8 mouse cellular contexts compared by ENCODE assay signal in genomic region chr4:147101666-147102626, GRCm38 (mm10). TPM values are rescaled to one million over a fixed set of nuclear protein-coding genes. Genes with fewer than 3 reads are reported as not detected.
DNase-seq lines count a peak whose midpoint lies in the region; ATAC-seq and TF ChIP-seq lines count a peak whose summit lies in the region.
"Not testable (repeated sequence)": the region's sequence is repeated elsewhere in the genome, so short reads cannot be mapped to it uniquely, and the experiment has no call there.

No protein-coding gene starts in this region.

- not testable (repeated sequence) for H3K27ac ChIP-seq in embryonic facial prominence, embryonic 13.5 days; heart, embryonic 10.5 days; hindbrain, postnatal 0 days; liver, embryonic 16.5 days (ENCODE audit: low read length); midbrain, postnatal 0 days (ENCODE audit: low read depth, low read length); small intestine, adult 2 months (ENCODE audit: insufficient read depth, low read depth, low read length)

- H3K4me2 ChIP-seq in embryonic facial prominence, embryonic 13.5 days, result peak overlapping the region; percentile 72
- peak overlapping the region; percentile 57 for H3K4me2 ChIP-seq in hindbrain, postnatal 0 days (ENCODE audit: low read depth, low read length)
- H3K4me2 ChIP-seq in liver, embryonic 16.5 days (ENCODE audit: low read depth, low read length), result peak overlapping the region; percentile 47
- peak overlapping the region; percentile 54 for H3K4me2 ChIP-seq in midbrain, postnatal 0 days (ENCODE audit: low read depth, low read length, poor library complexity, severe bottlenecking)

- peak overlapping the region; percentile 69 for H3K9ac ChIP-seq in embryonic facial prominence, embryonic 13.5 days
- not testable (repeated sequence) for H3K9ac ChIP-seq in hindbrain, postnatal 0 days (replicated peaks; ENCODE audit: low read length); liver, embryonic 16.5 days (ENCODE audit: low read depth, low read length)
- 0 out of 2 replicates have a peak overlapping the region, but pooled peaks have one; percentile 36 for H3K9ac ChIP-seq in midbrain, postnatal 0 days (replicated peaks; ENCODE audit: low read length, poor library complexity, severe bottlenecking)

- not testable (repeated sequence) for TF ChIP-seq CTCF in hindbrain, postnatal 0 days (IDR thresholded peaks at IDR 0.05; ENCODE audit: low read depth); midbrain, postnatal 0 days (IDR thresholded peaks at IDR 0.05); small intestine, adult 2 months (IDR thresholded peaks at IDR 0.05; ENCODE audit: extremely low read depth, insufficient read length, insufficient replicate concordance, low read depth, low read length)

- not testable (repeated sequence) for H3K4me1 ChIP-seq in embryonic facial prominence, embryonic 13.5 days; heart, embryonic 10.5 days; hindbrain, postnatal 0 days (ENCODE audit: insufficient read depth, low read length); liver, embryonic 16.5 days (ENCODE audit: control insufficient read depth, low read depth, low read length); midbrain, postnatal 0 days (ENCODE audit: insufficient read depth, low read length); small intestine, adult 2 months (ENCODE audit: control insufficient read depth, insufficient read depth, insufficient read length, low read length)

- not testable (repeated sequence) for H3K27me3 ChIP-seq in embryonic facial prominence, embryonic 13.5 days; heart, embryonic 10.5 days (ENCODE audit: insufficient read depth, poor library complexity, severe bottlenecking); hindbrain, postnatal 0 days (ENCODE audit: insufficient read depth, low read length); liver, embryonic 16.5 days (ENCODE audit: control insufficient read depth, insufficient read depth, low read depth, low read length); midbrain, postnatal 0 days (ENCODE audit: insufficient read depth, low read length); small intestine, adult 2 months (ENCODE audit: control insufficient read depth, insufficient read depth, low read length)

- peak overlapping the region; percentile 51 for H3K4me3 ChIP-seq in embryonic facial prominence, embryonic 13.5 days
- peak overlapping the region; percentile 63 for H3K4me3 ChIP-seq in heart, embryonic 10.5 days
- peak overlapping the region; percentile 42 for H3K4me3 ChIP-seq in hindbrain, postnatal 0 days (ENCODE audit: low read length)
- H3K4me3 ChIP-seq in liver, embryonic 16.5 days (ENCODE audit: low read depth, low read length), result peak overlapping the region; percentile 36
- peak overlapping the region; percentile 44 for H3K4me3 ChIP-seq in midbrain, postnatal 0 days (ENCODE audit: low read depth, low read length)
- peak overlapping the region; percentile 28 for H3K4me3 ChIP-seq in small intestine, adult 2 months (ENCODE audit: low read depth, low read length)

- WGBS in embryonic facial prominence, embryonic 13.5 days, result 2% methylated on average over 80 of the region's 109 CpGs
- WGBS in heart, embryonic 10.5 days, result under 1% methylated on average over 105 of the region's 109 CpGs
- 3% methylated on average over 62 of the region's 109 CpGs for WGBS in hindbrain, postnatal 0 days
- WGBS in liver, embryonic 16.5 days (ENCODE audit: insufficient replicate concordance), result under 1% methylated on average over 87 of the region's 109 CpGs
- 2% methylated on average over 47 of the region's 109 CpGs for WGBS in midbrain, postnatal 0 days
- 4% methylated on average over 104 of the region's 109 CpGs for WGBS in small intestine, adult 2 months

- not testable (repeated sequence) for TF ChIP-seq POLR2A in small intestine, adult 2 months (IDR thresholded peaks at IDR 0.05; ENCODE audit: low read depth, low read length)

- not testable (repeated sequence) for H3K9me3 ChIP-seq in embryonic facial prominence, embryonic 13.5 days; heart, embryonic 10.5 days; hindbrain, postnatal 0 days (ENCODE audit: low read length); liver, embryonic 16.5 days (replicated peaks; ENCODE audit: control insufficient read depth, low read length); midbrain, postnatal 0 days (ENCODE audit: low read length)

- DNase-seq in Muller cell, postnatal 12 days (ENCODE audit: inconsistent ontology term), result peak; percentile 19
- DNase-seq in heart, embryonic 10.5 days (ENCODE audit: low spot score), result peak; percentile 80
- peak; percentile 37 for DNase-seq in hindbrain, postnatal 0 days (ENCODE audit: low spot score)
- DNase-seq in layer of hippocampus, postnatal 36 days, result peak; percentile 19 to 29
- peak; percentile 11 for DNase-seq in midbrain, postnatal 0 days (ENCODE audit: low spot score)

- not testable (repeated sequence) for H3K36me3 ChIP-seq in embryonic facial prominence, embryonic 13.5 days; heart, embryonic 10.5 days; hindbrain, postnatal 0 days (ENCODE audit: insufficient read depth, low read length); liver, embryonic 16.5 days (ENCODE audit: control insufficient read depth, insufficient read depth); midbrain, postnatal 0 days (ENCODE audit: insufficient read depth, low read length); small intestine, adult 2 months (ENCODE audit: control insufficient read depth, insufficient read depth, low read length)

- not testable (repeated sequence) for ATAC-seq in embryonic facial prominence, embryonic 13.5 days (ENCODE audit: insufficient number of reproducible peaks, insufficient read depth, low FRiP score, low TSS enrichment, low read depth)
- peak; percentile 89 for ATAC-seq in hindbrain, postnatal 0 days
- peak; percentile 32; the same call in 1 of the 2 replicates for ATAC-seq in liver, embryonic 16.5 days (ENCODE audit: low read depth)
- ATAC-seq in midbrain, postnatal 0 days (ENCODE audit: low FRiP score), result peak; percentile 84

RNA-seq across cellular contexts. Expression of gene Zfp991, which starts 29.9 kb away (rescaled TPM):
- 6.9 and 7.3 TPM in 2 replicates for polyA plus RNA-seq in embryonic facial prominence, embryonic 13.5 days (2015; fragmentation: Nextera tagmentation; extraction: Ambion mirVana)
- polyA plus RNA-seq in heart, embryonic 10.5 days (2016; fragmentation: Nextera tagmentation; extraction: Ambion mirVana), result 7.4 and 9.9 TPM in 2 replicates
- total RNA-seq in hindbrain, postnatal 0 days (2014; rRNA removed), result 3.0 TPM in 2 replicates
- polyA plus RNA-seq in hindbrain, postnatal 0 days (2015; fragmentation: Nextera tagmentation; extraction: Ambion mirVana), result 4.9 and 6.5 TPM in 2 replicates
- 1 to 10 TPM; 7.2 to 8.5 TPM for total RNA-seq in layer of hippocampus, postnatal 36 days (2021)
- polyA plus RNA-seq in liver, embryonic 16.5 days (2015; fragmentation: Nextera tagmentation; extraction: Ambion mirVana), result 2.7 and 3.1 TPM in 2 replicates
- total RNA-seq in midbrain, postnatal 0 days (2014; rRNA removed), result 4.1 and 5.7 TPM in 2 replicates
- 4.1 and 5.0 TPM in 2 replicates for polyA plus RNA-seq in midbrain, postnatal 0 days (2015; fragmentation: Nextera tagmentation; extraction: Ambion mirVana)
- not detected in 2 replicates for polyA plus RNA-seq in small intestine, adult 2 months (2012; rRNA removed)

Comparison
In these comparisons a context has a peak if more than half of its experiments do, and no peak if none do; other contexts are left out.
1. DNase-seq: peak in every context shown above with its lines; median percentile 80 in heart, embryonic 10.5 days; 37 in hindbrain, postnatal 0 days; 24 in layer of hippocampus, postnatal 36 days; 19 in Muller cell, postnatal 12 days; 11 in midbrain, postnatal 0 days.